Mouse (Mus musculus): ENCODE data around the gene Galt.
"Not testable (repeated sequence)": the region's sequence is repeated elsewhere in the genome, so short reads cannot be mapped to it uniquely, and the experiment has no call there.

The Galt gene

GRCm38 (mm10) chr4:41781748-41782485 lies 26.9 kb downstream of the Galt start:
- DNase-seq, result not testable (repeated sequence)

GRCm38 (mm10) chr4:41782711-41783110 lies 27.7 kb downstream of the Galt start:
- DNase-seq, result not testable (repeated sequence)

GRCm38 (mm10) chr4:41783197-41783596 lies 28.2 kb downstream of the Galt start:
- DNase-seq, result not testable (repeated sequence)

Measured in right cerebral cortex, postnatal 14 days (tissue).